ENCODE assay signal across 8 mouse cellular contexts in genomic region chr5:138619211-138620128, GRCm38 (mm10). TPM values are rescaled to one million over a fixed set of nuclear protein-coding genes. Genes with fewer than 3 reads are reported as not detected.
DNase-seq lines count a peak whose midpoint lies in the region; ATAC-seq and TF ChIP-seq lines count a peak whose summit lies in the region.

TSS of gene Zfp68 (minus strand) at chr5:138619761.

- H3K4me1 ChIP-seq in bone marrow macrophage, adult 2 months (ENCODE audit: control insufficient read depth, insufficient read depth, low read length) = peaks cover 14% of the 10 kb centered on the region
- no peaks in the 10 kb centered on the region; the same call in 1 of the 2 replicates for H3K4me1 ChIP-seq in embryonic fibroblast, embryonic 13.5 days (ENCODE audit: control insufficient read depth, insufficient read depth, low read length)
- H3K4me1 ChIP-seq in kidney, embryonic 14.5 days (ENCODE audit: control insufficient read depth, insufficient read depth, low read length) = peaks cover 3% of the 10 kb centered on the region; the same call in 1 of the 2 replicates
- peaks cover 10% of the 10 kb centered on the region for H3K4me1 ChIP-seq in limb, embryonic 15.5 days

- H3K4me3 ChIP-seq in bone marrow macrophage, adult 2 months (ENCODE audit: insufficient read depth, low read length) = peak within 1 kb of the TSS; percentile 86
- peak within 1 kb of the TSS; percentile 83 for H3K4me3 ChIP-seq in embryonic fibroblast, embryonic 13.5 days (ENCODE audit: insufficient read depth, low read length)
- H3K4me3 ChIP-seq in kidney, embryonic 14.5 days (ENCODE audit: low read length) = peak within 1 kb of the TSS; percentile 89
- peak within 1 kb of the TSS; percentile 86 for H3K4me3 ChIP-seq in limb, embryonic 15.5 days

- no peak for TF ChIP-seq CTCF in bone marrow macrophage, adult 2 months (IDR thresholded peaks at IDR 0.05; ENCODE audit: low read depth, low read length)
- no peak for TF ChIP-seq CTCF in embryonic fibroblast, embryonic 13.5 days (IDR thresholded peaks at IDR 0.05; ENCODE audit: borderline replicate concordance, insufficient read depth, low read length)

- peak within 1 kb of the TSS; percentile 98 for H3K9ac ChIP-seq in kidney, embryonic 14.5 days (ENCODE audit: low read depth, low read length)
- peak within 1 kb of the TSS; percentile 95 for H3K9ac ChIP-seq in limb, embryonic 15.5 days

- H3K27me3 ChIP-seq in kidney, embryonic 14.5 days (ENCODE audit: control insufficient read depth, insufficient read depth, low read length) = no peaks in the 10 kb centered on the region
- no peaks in the 10 kb centered on the region for H3K27me3 ChIP-seq in limb, embryonic 15.5 days

- peak within 1 kb of the TSS; percentile 30 for H3K4me2 ChIP-seq in kidney, embryonic 14.5 days (replicated peaks; ENCODE audit: low read depth, low read length)
- peak within 1 kb of the TSS; percentile 39 for H3K4me2 ChIP-seq in limb, embryonic 15.5 days

- ATAC-seq in kidney, embryonic 14.5 days (ENCODE audit: low FRiP score, low TSS enrichment) = peak; percentile 98
- ATAC-seq in limb, embryonic 15.5 days (ENCODE audit: insufficient number of reproducible peaks, low FRiP score, low TSS enrichment, low read depth) = peak; percentile 96

- H3K27ac ChIP-seq in bone marrow macrophage, adult 2 months (ENCODE audit: insufficient read depth, low read depth, low read length) = peak within 1 kb of the TSS; percentile 74
- H3K27ac ChIP-seq in embryonic fibroblast, embryonic 13.5 days (ENCODE audit: insufficient read depth, low read length) = peak within 1 kb of the TSS; percentile 75
- H3K27ac ChIP-seq in kidney, embryonic 14.5 days (ENCODE audit: low read depth, low read length) = peak within 1 kb of the TSS; percentile 99
- H3K27ac ChIP-seq in limb, embryonic 15.5 days = peak within 1 kb of the TSS; percentile 99

- H3K9me3 ChIP-seq in kidney, embryonic 14.5 days (ENCODE audit: control insufficient read depth, low read length) = peaks cover 34% of the 10 kb centered on the region
- peaks cover 25% of the 10 kb centered on the region for H3K9me3 ChIP-seq in limb, embryonic 15.5 days

- WGBS in kidney, embryonic 14.5 days = under 1% methylated on average over 43 of the region's 43 CpGs
- WGBS in limb, embryonic 15.5 days = under 1% methylated on average over 43 of the region's 43 CpGs

- peak; percentile 98 for DNase-seq in A20 (ENCODE audit: low read depth, low spot score)
- peak; percentile 94 to 95 for DNase-seq in heart, adult 9 months (ENCODE audit: low spot score in 2 of 2)
- peak; percentile 77 to 81 for DNase-seq in monocyte, adult 2 months (ENCODE audit: low read depth in 1 of 2, low spot score in 2 of 2)
- DNase-seq in spleen, postnatal 36 days (ENCODE audit: low spot score in 2 of 2) = peak; percentile 92 to 94

- TF ChIP-seq POLR2A in bone marrow macrophage, adult 2 months (IDR thresholded peaks at IDR 0.05; ENCODE audit: borderline replicate concordance, low read depth, low read length) = no peak
- peak; percentile 92 for TF ChIP-seq POLR2A in embryonic fibroblast, embryonic 13.5 days (IDR thresholded peaks at IDR 0.05; ENCODE audit: low read depth, low read length)

- peaks cover 34% of the 10 kb centered on the region for H3K36me3 ChIP-seq in kidney, embryonic 14.5 days (ENCODE audit: control insufficient read depth, insufficient read depth, low read length)
- H3K36me3 ChIP-seq in limb, embryonic 15.5 days = peaks cover 38% of the 10 kb centered on the region

RNA-seq across cellular contexts. Expression of gene Zfp68, which starts in this region (rescaled TPM):
- 23.0 and 28.8 TPM in 2 replicates for polyA plus RNA-seq in bone marrow macrophage, adult 2 months (2012; ENCODE audit: insufficient read depth, insufficient read length, missing spikeins)
- 33.0 and 54.1 TPM in 2 replicates for polyA plus RNA-seq in embryonic fibroblast, embryonic 13.5 days (2011; ENCODE audit: insufficient read length, low read depth, missing spikeins)
- 64.0 and 70.4 TPM in 2 replicates for polyA plus RNA-seq in kidney, embryonic 14.5 days (2014; fragmentation: Nextera tagmentation; extraction: Ambion mirVana)
- 69.9 and 73.0 TPM in 2 replicates for polyA plus RNA-seq in limb, embryonic 15.5 days (2015; fragmentation: Nextera tagmentation; extraction: Ambion mirVana)

Comparison
In these comparisons a context has a peak if more than half of its experiments do, and no peak if none do; other contexts are left out.
1. Peak in every context shown above with its lines: DNase-seq, ATAC-seq, H3K4me3 ChIP-seq and H3K27ac ChIP-seq.